Mouse (Mus musculus) G1E-ER4 (cell line): ENCODE measurements around the gene Cop1. TPM values are rescaled to one million over a fixed set of nuclear protein-coding genes. Genes with fewer than 3 reads are reported as not detected.

Experiments used
- GATA1 ChIP-seq: IDR thresholded peaks from one replicate; pipeline ENCODE4 v1.8.0; 2012; ENCODE audit warnings: low read length, inconsistent platforms
- polyA plus RNA-seq: library from polyadenylated mRNA; stranded (reverse); fragments of >175 nt; gene quantifications from 2 replicates; pipeline ENCODE4 v1.2.3, GENCODE M21; 2012

The Cop1 gene
- polyA plus RNA-seq, 1 experiment, result 74.6 TPM

DNA sequence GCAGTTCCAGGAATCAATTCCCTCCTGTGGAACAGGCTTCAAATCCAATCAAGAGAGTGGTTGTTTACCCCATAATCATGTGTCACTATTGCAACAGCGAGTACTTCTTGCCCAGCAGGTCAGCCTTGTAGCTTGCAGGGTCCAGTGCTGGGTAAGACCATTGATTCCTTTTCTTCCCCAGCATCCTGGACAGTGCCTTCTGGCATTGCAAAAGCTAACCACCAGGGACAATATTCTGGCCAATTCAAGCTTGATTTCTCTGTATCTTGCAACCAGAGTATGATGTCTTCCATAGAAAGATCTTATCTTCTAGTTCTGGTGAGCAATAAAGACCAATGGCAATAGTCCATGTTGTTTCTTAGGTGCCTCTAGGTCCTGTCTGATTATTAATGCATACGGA lies 150.8 kb downstream of the Cop1 start:
- no peak for TF ChIP-seq GATA1

- no peak for TF ChIP-seq GATA1
Observed at GRCm38 (mm10) chr1:159386458-159386857, 154.3 kb downstream of the Cop1 start.

DNA sequence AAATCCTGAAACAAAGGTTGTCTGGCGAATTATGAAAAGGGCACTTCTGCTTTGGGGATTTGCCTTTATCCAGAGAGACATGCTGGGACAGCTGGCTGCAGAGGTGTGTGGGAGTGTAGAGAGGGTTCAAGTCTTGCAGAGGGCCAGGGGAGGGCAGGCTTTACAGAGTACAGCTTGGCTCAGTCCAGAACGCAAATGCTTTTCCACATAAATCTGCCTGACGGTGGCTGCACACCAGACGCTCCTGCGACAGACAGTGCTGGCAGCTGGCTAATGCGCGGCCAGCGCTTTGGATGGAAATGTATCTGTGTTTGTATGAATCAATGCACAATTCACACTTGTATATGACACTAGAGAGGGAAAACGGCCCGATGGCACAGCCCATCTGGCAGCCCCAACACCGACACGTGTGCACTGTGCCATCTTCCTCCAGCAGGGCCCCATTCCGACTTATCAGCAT lies 156.5 kb downstream of the Cop1 start:
- no peak for TF ChIP-seq GATA1

- no peak for TF ChIP-seq GATA1
Observed at GRCm38 (mm10) chr1:159390049-159390448, 157.9 kb downstream of the Cop1 start.

DNA sequence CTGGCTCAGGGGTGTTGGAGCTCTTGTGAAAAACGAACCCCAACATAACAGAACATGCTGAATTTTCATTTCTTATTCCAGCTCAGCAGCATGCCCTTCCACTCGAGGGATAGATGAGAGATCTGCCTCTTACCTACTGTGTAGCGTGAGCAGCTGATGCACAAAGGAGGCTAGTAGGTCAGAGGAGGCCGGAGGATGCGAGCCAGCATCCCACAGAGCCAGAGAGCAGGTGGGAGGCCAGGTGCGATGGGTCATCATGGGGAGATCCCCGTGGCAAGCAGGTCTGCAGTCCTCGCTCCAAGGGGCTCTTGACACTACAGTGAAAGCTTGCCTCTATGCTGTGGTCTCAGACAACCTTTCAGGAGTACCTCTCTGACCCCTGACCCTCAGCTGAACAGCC lies 160.5 kb downstream of the Cop1 start:
- no peak for TF ChIP-seq GATA1

- TF ChIP-seq GATA1, result no peak
Observed at GRCm38 (mm10) chr1:159393070-159393699, 161.1 kb downstream of the Cop1 start.

GRCm38 (mm10) chr1:159393931-159394330 lies 161.8 kb downstream of the Cop1 start:
- no peak for TF ChIP-seq GATA1

- no peak for TF ChIP-seq GATA1
Observed at GRCm38 (mm10) chr1:159396515-159396914, 164.4 kb downstream of the Cop1 start.
